Mouse (Mus musculus) adrenal gland (tissue): ENCODE measurements around the gene Col6a3.

ENCODE experiments used
- intact Hi-C: fragments of 180-260 bp; cut with DNase I; formaldehyde crosslinking; loops from one replicate; pipeline ENCODE4 v1.15.1; 2025

Gene Col6a3

DNA sequence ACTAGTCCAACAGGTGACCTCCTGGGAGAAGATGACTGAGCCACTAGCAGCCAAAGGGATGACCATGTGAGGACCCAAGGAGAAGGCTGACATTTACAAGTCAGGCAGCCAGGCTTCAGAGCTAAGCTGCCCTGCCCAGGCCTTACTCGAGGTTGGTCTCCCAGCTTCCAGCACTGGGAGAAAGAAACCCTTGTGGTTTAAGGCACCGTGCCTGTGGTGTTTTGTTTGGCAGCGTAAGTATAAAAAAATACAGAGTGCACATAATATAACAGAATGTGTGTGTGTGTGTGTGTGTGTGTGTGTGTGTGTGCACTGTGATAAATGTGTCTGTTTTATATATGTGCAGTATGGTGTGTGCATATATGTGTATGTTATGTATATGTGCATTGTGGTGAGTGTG, 43.3 kb downstream of the Col6a3 start:
- intact Hi-C loops: no loop called here

DNA sequence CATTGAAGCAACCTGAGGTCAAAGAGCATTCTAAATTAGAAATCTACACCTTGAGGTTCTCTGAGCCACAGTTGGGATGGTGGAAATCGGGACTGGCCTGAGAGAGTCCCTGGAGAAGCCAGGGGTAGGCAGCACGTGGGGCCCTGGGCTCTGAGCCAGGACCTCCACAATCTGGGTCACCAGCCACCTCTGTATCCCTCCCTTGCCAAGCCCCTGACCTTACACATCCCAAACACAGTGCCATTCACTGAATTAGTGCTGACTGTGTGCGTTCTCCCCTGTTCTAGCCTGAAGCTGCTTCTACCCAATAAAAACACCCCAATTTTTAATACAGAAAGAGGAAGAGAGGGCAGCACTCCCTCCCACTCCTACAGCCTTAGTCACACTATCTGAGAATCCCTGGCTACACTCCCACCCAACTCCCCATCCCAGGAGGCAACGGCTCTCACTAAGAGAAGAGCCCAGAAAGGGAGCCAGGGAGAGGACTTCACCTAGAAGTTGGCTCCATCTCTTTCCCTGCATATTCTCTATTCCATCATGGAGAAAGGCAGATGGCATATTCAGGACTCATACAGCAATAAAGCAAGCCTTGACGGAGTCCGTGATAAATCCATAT, 46.4 kb downstream of the Col6a3 start:
- intact Hi-C loops: no loop called here

DNA sequence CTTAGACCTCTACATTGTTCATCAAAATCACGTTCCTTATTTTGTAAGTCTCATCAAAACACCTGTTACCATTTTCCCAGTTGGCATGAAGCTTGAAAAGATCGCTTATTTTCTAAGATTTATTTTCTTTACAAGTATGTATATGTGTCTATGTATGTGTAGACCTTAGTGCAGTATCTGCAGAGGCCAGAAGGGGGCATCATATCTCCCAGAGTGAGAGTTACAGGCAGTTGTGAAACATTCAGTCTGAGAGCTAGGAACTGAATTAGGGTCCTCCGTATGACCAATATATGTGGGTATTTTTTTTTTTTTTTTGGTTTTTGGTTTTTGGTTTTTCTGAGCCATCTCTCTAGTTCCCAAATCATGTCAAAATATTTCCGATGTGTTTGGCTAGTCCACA, 50.4 kb downstream of the Col6a3 start:
- intact Hi-C loops: no loop called here

DNA sequence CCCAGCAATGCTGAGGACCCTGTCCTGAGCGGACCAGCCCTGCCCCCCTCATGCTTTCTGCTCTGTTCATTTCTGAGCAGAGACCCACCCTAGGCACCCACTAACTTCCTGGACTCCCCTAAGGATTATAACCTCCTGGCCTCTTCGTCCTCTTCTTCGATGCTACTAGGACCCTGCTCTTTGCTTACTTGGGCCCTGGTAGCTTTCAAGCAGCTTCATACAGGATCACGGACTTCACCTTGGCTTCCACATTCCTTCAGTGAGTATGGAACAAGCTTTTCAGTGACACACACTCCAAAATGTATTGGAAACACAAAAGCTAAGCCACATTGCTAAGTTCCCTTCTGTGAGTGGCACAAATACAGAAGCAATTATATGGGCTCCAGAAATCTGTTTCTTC, 52.8 kb downstream of the Col6a3 start:
- intact Hi-C loops: no loop called here

DNA sequence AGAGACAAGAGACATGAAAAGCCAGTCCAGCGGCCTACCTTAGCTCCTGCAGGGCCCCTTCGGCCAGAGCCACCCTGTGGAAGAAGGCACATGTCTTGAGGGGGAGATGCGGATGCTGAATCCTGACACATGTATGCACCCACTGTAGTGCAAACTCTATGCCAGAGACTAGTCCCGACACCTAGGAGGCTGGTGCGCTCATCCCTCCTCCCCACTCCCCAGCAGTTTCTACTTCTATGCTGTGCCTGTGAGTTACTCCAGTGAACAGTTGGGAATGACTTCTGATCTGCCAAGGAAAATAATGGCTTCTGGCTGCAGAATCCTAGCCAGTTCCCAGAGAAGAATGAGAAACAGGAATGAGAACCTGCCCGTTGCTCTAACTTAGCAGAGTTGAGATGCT, 54.3 kb downstream of the Col6a3 start:
- intact Hi-C loops: no loop called here

DNA sequence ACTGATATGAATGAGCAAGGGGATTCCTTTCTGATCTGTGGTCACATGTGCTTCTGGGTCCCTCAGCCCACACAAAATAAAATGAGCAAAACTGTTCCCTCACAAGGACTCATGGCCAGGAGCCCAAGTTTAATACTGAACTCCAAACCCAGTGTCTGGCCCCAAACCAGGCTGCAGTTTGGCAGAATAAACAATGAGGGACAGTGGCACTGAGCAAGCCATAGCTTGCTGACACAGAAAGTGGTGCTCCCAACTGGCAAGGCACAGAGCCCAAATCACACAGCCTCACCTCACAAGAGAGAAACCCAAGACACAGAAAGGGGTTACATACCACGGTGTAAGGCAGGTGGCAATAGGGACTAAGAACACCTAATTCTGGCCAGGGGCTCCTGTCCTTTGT, 63.3 kb downstream of the Col6a3 start:
- intact Hi-C loops: no loop called here

DNA sequence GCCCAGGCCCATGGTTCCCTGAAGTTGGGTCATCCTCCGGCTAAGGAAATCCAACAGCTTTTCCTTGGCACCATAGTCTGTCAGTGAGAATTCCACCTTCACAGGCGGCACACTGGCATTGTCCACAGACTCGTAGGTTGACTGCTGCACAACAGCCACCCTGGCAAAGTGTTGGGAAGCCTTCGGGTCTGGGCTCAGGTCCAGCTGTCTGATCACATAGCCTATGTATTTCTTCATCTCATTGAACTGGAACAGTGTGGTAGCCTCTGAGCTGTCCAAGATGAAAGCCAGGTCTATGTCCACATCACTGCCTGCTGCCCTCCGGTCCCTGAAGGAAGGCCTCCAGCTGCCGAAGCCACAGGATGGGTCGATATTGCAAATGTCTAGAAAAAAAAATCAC, 64.7 kb downstream of the Col6a3 start:
- intact Hi-C loops: no loop called here

DNA sequence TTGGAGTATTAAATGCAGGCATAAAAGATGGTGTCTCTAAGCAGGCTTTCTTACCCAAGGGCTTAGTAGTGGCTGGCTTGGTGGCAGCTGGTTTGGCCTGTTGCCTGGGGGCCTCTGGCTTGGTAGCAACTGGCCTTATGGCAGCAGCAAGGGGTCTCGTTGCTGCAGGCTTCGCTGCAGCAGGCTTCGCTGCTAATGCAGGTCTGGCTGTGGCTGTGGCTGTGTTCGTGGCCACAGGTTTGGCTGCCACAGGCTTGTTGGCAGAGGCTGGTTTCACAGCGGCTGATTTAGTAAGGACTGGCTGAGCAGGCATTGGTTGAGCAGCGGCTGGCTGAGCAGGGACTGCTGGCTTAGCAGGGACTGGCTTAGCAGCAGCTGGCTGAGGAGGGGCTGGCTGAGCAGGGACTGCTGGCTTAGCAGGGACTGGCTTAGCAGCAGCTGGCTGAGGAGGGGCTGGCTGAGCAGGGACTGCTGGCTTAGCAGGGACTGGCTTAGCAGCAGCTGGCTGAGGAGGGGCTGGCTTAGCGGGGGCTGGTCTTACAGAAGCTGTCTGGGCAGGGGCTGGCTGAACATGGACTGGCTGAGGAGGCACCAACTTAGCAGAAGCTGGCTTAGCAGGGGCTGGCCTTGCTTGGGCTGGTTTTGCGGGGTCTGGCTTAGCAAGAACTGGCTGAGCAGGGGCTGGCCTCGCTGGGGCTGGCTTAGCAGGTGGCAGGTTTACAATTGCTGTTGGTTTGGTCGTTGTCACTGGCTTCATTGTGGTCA, 68.1 kb downstream of the Col6a3 start:
- intact Hi-C loops: no loop called here

DNA sequence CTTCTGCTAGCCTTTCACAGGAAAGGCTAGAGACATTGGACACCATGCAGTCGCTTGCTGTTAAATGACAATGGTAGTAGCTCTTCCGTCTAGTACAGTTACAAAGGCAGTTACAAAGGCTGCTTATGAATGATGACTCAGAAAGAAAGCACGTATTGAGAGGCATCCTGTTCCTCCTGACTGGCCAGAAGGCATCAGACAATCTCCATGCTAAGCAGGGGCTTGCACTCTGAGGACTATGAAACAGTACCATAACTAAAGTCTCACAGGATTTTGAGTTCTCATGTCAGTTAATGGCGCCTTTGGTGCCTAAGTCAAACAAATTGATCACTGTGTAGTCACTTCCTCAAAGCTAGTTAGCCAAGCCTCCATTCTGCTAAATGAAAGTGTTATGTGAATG, 72.6 kb downstream of the Col6a3 start:
- intact Hi-C loops: no loop called here

DNA sequence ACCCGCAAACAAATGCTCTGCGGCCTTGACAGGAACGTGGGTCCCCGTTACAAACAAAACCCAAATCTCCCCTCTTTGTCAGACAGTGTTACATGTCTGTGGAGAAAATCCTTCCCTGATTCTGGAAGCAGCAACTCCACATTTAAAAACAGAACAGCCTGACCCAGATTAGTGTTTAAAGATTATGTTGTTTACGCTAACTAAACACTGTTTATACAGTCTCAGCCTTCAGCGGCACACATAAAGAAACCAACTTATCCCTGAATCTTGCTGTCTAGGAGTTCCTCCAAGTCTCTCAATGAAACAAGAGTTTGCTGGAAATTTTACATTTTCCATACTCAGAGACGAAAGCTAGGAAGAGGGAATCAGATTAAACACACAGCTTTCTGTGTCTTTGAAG, 73.7 kb downstream of the Col6a3 start:
- intact Hi-C loops: no loop called here

DNA sequence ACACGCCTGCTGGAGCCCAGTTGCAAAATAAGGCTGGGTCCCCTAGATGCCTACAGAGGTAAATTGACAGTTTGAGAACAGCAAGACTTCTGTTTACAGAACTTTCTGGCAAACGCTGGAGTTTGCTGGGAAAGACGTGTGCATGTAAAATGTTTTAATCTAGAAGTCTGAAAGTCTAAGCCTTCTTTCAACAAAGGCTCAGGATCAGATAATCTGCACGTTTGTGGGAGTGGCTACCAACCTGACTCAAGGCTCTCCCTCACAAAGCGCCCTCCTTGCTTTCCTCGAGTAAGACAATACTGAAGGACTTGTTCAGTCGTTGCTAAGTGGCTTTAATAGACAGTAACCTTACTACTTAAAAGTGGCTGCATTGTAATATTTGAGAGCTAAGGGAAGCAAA, 74.5 kb downstream of the Col6a3 start:
- intact Hi-C loops: no loop called here

DNA sequence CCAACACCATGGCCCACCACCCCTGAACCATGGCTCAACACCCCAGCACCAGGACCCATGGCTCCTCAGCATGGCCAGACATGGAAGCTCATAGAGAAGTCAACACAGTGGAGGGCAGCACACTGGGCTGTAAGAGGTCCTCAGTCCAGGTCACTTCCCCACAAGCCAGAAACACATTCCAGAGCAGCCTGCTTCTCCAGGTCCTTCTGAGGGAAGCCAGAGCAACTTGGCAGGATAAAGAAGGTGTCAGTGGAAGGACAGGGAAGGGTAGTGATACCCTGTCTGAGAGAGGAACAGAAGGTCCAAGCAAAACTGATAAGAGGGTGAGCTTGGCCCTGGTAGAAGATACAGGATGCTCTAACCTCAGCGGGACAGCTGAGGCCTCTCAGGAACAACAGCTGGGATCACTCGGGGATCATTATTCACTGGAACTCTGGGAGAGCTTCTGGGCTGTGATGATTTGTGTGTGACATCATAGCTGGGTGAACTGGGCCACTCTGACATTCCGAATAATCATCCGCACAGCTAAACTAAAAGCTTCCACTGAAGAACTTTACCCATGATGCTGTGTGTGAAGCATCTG, 85.6 kb downstream of the Col6a3 start:
- intact Hi-C loops: no loop called here

DNA sequence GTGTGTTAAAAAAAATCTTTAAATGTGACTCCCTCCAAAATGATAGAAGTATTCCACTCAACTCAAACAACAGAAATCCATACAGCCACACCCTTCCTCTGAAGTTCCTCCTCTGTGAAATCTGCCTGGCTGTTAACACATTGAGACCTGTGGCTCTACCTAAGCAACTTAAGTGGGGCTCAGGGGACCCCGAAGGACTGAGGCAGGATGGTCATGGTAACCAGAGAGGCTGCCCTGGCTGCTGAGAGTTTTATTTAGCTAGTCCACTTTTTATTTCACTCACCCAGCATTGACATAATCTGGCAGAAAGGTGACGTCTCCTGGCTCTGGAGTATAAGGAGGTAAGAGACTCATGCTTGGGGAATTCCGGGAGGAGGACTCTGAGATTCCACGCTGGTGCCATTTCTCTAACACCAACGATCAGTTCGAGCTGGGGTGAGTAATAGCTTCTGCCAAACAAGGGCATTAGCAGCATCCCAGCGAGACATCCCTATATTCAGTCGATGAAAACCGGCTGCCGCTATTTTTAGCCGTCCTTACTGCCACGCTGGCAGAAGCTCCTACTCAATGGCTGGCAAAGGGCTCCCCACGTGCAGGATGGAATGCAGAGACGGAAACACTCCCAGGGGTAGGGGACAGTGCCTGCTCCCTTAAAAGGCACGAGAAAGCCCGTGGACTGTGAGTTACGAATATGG, 89.8 kb downstream of the Col6a3 start:
- intact Hi-C loops: no loop called here

DNA sequence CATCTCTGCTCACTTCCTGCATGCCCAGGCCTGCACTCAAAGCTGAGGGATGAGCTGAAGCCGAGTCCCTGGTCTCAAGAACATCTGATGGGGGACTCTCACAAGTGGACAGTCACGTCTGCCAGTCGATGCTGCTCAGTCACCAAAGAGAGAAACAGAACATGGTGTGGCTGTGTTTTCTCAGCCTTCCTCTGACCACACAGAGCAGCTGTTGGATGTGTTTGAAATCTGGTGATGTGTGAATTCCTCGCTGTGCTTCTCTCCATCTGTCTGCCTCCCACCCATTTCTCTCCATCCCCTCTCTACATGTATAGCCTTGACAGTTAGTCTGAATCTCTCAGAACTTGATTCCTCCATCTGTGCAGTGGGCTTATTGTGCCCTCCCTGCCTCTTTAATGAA, 92.5 kb downstream of the Col6a3 start:
- intact Hi-C loops: no loop called here

DNA sequence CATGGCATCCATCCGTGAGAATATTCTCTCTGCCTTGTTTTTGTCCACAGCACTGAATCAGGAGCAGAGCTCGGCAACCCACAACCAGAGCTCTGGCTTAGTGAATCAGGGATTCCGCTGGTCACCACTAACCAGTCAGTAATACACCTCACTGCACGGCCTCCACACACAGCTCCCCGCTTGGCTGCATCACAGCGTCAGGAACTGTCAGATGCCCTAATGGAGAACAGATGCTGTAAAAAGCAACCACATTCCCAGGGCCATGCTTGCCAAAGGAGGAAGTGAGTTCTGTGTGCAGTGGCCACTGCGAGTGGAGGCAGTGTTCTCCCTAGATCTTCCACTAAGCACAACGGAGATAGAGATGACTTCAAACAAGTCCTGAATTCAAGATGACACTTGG, 93.6 kb downstream of the Col6a3 start:
- intact Hi-C loops: no loop called here

DNA sequence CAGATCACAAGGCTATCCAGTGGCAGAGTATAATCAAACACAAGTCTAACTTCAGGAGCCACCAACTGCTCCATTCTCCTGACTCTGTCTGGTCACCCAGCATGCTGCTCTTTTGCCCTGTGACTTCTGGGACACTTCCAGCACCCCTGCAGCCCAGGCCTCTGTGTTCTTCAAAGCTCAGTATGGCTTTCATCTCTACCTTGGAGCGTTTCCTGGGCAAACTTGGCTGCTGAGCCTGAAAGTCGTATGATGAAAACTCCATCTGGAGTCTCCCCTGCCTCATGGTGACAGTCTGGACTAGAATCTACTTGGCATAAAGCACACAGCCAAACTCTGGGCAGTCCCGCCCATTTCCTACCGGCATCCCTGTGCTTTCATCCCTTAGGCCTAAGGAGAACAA, 95.2 kb downstream of the Col6a3 start:
- intact Hi-C loops: no loop called here

DNA sequence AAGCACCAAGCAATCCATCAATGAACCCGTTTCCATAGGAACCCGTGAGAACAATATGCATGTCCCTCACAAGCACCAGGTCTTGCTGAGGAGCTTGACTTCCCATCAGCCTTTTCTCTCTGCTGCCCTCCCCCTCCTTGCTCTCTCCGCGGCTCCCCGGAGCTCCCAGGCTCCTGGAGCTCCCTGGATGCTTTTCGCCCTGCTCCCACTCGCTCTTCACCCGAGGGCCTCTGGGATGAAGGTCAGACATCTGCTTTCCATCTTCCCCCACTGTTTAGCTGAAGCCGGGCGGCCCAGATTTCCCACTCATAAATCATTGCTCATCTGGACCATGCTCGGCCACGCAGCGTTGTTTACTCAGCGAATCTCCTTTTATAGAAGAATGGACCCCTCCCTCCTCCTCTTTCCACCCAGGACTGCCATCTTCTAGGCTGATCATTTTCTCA, 99.8 kb downstream of the Col6a3 start:
- intact Hi-C loops: no loop called here

DNA sequence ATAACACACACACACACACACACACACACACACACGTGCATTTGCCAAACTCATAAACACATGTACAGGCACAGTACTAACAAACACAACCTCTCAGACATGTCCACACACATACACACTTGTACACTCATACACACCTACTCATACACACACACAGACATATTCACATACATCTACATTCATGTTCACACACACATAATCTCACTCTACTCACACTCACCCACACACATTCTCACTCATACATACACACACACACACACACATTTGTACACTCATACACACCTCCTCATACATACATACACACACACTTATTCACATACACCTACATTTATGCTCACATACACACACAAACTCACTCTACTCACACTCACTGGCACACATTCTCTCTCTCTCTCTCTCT, 100.3 kb downstream of the Col6a3 start:
- intact Hi-C loops: no loop called here

DNA sequence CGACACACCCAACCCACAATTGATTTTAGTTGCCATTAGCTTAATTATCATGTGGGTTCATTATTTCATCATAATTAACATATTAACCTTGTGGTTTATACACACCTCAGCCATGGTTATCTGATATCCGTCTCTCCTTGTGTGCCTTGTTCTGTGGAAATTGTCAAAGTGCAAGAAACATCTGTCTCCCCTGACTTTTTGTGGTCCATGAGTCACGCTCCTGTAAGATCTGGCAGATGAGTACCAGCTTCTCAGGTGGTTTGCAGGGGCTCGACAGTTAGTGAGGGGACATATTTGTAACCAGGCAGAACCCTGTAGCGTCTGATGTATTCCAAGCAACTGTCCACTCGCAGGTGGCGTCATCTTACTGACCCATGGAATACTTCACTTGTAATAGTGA, 101.1 kb downstream of the Col6a3 start:
- intact Hi-C loops: no loop called here

DNA sequence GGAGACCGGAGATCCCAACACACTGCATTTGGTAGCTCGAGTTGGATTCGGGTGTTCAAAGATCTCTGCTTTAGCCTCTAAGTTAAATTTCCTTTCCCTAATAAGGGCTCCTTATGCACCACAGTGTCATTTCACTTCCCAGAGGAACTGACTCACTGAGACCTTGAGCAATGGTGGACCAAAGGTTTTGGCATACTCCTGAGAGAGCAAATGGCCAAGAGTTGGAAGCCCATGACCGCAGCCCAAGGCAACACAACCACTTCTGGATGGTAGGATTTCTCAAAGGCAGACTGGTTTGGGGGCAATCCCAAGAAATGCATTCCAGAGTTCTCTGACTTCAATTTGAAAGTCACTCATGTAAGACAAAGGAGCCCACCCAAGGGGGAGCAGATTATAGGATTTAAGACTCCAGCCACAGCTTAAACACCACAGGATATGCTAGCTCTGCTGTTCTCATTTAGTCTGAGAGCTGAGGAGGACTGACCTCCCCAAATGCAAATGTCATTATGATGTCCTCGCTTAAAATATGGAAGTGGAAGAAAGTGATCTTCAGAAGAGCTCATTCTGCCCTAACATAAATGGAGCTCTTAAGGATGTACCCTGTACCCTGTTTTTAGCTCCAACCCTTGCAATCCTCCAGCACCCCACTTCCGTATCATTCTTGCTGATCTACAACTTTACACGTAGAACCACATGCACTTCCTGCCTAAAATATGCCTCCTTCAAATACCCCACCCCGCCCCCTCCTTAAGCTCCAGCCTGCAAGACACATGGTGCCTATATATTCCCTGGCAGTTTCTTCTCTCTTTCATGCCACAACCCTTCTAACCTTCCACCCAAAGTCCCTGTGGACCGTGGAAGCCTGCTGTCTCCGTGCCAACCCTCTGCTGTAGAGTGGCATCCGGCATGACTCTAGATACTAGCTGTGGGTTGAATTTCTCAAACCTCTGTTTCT, 103.3 kb downstream of the Col6a3 start:
- intact Hi-C loops: no loop called here

DNA sequence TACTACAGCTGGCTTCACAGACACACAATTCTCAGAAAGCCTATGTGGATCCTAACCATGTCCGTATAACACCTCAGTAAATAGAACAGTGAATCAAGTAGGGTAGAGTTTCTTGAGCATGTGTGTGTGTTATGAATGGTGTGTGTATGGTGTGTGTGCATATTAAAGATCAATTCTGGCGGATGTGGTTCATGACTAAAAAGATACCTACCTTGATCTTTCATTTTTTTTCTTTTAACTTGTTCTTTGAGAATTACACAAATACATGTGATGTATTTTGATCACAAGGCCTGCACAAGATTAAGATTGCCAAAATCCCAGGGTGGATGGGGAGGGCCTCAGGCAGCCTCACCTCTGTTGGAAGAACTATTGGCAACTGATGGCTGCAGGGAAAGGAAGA, 104.9 kb downstream of the Col6a3 start:
- intact Hi-C loops: no loop called here
